Mouse (Mus musculus) layer of hippocampus, postnatal 10 days (tissue): ENCODE measurements around the gene March4. TPM values are rescaled to one million over a fixed set of nuclear protein-coding genes. Genes with fewer than 3 reads are reported as not detected.

Source experiments
- DNase-seq, 2 experiments: peaks; one replicate each; pipeline ENCODE4 v3.0.0; 2021; ENCODE audit warnings: low spot score in 2 of 2
- long read RNA-seq: library from polyadenylated mRNA; stranded (forward); transcript quantifications from one replicate; pipeline ENCODE4 v2.0.0, GENCODE M21; 2023
- total RNA-seq, 2 experiments: library from RNA; stranded (reverse); gene quantifications; 2 replicates each; pipeline ENCODE4 v1.2.3; 2021

Gene March4
- 10 to 100 TPM; 36.0 to 43.5 TPM for total RNA-seq
- long read RNA-seq, full-length matches to known transcripts: 11 of 20 reads
- long read RNA-seq, partial matches to known transcripts: 0 of 20 reads
- long read RNA-seq, other reads (novel, unspliced or antisense): 9 of 20 reads

DNA sequence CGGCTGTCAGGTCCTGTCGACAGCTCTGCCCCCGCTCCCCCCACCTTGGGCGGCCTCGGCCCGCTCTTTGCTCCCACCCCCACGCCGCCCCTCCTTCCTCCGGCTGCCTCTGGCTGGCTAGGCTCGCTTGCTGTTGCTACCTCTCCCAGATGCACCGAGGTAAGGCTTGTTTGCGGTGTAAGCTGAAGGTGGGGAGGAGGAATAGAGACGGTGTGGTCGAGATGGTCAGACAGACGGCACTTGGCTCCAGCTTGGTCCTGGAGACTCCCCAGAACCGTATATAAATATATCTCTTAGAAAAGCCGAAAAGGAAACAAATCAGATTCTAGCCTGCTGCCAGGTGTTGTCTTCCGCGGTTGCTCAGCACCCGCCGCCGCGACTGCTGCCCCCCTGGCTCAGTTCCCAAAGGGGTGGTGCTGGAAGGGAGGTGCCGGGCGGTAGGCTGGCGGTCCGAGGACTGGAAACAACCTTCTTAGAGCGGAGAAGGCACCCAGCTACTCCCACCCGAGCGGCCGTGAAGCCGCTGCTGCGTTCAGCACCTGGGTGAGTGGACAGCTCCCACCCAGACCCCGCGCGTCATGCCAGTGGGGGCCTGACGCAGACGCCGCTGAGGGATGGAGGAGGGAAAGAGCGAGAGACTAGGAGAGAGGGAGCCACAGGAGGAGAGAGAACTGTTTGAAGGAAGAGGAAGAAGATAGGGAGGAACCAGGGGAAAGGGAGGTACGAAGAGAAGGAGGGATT, at the start of gene March4:
March4 (minus strand) TSS at position 320 of the 741 bp plus-strand sequence.
- peak; percentile 79 to 83 for DNase-seq

DNA sequence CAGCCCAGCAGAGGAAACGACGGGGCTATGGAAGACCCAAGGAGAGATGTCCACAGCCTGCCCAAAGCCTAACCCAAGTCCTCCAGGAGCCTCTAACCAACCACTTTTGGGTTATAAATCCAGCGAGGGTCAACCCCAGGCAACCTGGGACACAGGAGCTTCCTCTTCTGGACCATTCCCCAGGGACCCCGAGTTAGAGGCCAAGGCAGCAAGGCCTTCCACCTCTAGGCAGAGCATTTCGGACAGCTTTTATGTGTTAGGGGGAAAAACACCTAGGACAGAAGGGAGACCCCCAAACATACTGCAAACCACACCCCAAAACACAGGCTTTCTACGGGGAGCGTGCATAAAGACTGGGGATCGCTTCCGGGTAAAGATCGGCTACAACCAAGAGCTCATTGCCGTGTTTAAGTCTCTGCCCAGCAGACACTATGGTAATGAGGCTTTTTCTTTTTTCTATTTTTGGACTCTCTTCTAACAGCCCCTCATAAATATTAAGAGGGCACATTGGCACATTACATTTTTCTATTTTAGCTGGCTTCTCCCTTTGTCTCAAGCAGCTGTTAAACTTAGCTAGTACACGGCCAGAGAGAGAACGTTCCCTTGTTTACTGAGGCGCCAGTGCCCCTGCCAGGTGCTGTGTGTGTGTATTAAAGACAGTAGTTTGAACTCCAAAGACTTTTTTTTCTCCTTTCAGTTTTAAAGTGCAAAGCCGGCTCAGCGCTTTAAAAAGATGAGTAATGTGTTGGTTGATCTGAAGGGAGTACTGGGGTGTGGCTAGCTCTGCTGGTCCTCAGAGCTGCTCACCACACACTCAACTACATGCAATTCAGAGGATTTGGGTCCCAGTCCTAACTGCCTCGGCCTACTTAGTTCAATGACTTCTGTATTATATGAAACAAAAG, 49.5 kb upstream of the March4 start:
- DNase-seq: no peak

DNA sequence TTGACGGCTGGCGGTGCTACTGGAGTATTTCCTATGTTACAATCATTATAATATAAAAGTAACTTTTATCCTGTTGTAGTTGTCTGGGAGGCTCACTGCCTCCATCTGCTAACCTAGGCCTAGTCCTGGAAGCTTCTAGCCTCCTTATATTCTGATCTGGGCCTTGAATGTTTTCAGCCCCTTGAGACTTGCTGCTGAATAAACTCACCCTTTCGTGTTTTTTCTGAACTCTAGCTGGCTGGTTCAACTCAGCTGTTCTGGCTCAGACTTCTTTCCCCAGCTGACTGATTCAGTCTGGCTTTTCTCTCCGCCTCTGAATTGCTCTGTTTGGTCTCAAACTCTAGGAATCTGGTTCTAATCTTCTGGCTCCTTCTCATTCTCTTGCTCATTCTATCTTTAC, 47.2 kb upstream of the March4 start:
- no peak for DNase-seq

- peak; percentile 91 to 93 for DNase-seq
Observed at GRCm38 (mm10) chr1:72582947-72583731, 46.4 kb upstream of the March4 start, which contains the start of gene Smarcal1. Gene Smarcal1 (plus strand): TSS chr1:72583251.

GRCm38 (mm10) chr1:72578806-72579205, 42.1 kb upstream of the March4 start:
- DNase-seq: no peak

DNA sequence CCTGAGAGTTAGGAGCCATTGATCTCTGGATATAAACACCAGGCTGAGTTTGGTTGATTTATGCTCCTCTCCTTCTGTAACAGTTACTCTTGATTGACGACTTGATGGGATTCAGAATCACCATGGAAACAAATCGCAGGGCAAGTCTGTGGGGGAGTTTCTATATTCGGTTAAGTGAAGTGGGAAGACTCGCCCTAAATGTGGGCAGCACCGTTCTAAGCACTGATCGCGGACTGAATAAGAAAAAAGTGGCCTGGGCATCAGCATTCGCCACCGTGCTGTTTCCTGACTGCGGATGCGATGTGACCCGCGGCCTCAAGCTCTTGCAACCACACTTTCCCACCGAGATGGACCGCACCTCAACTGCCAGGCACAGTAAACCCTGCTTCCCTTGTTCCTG, 41.6 kb upstream of the March4 start:
- no peak for DNase-seq

- no peak for DNase-seq
Observed at GRCm38 (mm10) chr1:72577481-72577922, 40.8 kb upstream of the March4 start.

- no peak for DNase-seq
Observed at GRCm38 (mm10) chr1:72575121-72575520, 38.4 kb upstream of the March4 start.

- DNase-seq: no peak
Observed at GRCm38 (mm10) chr1:72574608-72575007, 37.9 kb upstream of the March4 start.

DNA sequence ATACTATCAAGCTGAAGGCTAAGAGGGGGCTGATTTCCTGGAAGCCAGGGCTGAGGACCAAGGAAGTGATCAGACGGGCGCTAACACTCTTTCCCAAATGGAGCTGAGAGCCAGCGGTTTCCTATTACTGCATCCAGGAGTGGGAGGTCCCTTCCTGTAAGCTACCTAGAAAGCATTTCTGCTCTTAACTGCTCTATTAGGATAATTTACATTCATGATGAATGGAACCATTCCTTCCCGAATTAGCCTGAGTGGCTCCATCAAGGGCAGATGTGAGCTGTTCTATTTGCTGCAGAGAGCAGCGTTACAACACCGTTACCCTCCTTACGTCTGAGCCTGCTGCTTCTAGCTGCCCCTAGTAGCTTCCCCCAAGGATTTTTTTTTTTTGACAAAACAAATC, 37.3 kb upstream of the March4 start:
- no peak for DNase-seq

DNA sequence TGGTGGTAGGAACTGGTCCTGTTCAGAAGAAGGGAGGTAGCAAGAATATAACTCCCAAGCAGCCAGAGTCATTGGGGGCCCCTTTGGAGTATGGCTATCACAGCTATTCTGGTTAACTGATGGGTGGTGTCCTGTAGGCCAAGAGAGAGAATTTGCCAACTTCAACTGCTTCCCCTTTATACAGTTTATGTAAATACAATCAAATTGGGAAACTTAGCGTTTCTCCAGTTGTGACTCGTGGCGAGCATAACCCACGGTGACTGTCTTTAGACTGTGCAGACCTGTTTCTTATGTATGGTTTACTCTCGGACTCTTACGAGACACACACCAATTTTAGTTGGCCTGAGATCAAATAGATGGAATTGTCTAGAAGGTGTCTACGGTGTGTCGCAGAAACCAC, 32.0 kb upstream of the March4 start:
- no peak for DNase-seq

DNA sequence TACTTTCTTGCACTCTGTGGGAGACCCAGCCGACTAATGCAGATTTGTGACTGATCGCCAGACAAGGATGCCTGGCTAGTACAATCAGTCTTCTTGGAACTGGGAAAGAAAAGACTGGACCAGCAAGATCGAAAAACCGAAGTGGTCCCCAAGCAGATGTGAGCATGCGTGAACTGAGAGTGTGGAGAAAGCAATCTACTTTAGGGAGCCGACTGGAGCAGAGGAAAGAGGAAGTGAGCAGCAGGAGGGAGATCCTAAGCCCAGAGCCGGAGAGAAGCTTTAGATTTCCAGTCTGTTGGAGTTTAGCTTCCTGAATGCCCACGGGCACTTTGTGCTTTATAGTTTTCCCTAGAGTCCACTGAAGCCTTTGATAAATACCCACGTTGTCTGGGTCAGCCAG, 30.3 kb upstream of the March4 start:
- DNase-seq: no peak

- no peak for DNase-seq
Observed at GRCm38 (mm10) chr1:72564334-72564962, 27.7 kb upstream of the March4 start.

GRCm38 (mm10) chr1:72558625-72559024, 21.9 kb upstream of the March4 start:
- DNase-seq: no peak

- no peak for DNase-seq
Observed at GRCm38 (mm10) chr1:72556471-72556870, 19.7 kb upstream of the March4 start.

GRCm38 (mm10) chr1:72550317-72550716, 13.6 kb upstream of the March4 start:
- no peak for DNase-seq

DNA sequence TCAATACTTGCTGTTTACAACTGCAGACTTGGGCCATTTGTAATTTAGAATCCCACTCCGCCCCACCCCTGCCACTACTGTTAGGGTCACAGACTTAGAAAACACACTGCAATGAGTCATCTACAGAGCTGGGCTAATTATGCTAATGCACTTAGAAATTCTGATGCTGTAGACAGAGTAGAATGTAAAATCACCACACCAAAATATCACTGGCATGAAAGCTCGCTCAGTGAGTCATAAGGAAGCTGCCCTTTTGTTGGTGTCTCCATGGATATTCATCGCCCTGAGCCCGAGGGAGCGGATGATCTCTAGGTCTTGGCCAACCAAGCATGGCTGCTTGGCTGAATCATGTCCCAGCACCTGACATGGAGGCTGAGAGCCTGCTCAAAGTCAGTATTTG, 1.5 kb upstream of the March4 start:
- no peak for DNase-seq

DNA sequence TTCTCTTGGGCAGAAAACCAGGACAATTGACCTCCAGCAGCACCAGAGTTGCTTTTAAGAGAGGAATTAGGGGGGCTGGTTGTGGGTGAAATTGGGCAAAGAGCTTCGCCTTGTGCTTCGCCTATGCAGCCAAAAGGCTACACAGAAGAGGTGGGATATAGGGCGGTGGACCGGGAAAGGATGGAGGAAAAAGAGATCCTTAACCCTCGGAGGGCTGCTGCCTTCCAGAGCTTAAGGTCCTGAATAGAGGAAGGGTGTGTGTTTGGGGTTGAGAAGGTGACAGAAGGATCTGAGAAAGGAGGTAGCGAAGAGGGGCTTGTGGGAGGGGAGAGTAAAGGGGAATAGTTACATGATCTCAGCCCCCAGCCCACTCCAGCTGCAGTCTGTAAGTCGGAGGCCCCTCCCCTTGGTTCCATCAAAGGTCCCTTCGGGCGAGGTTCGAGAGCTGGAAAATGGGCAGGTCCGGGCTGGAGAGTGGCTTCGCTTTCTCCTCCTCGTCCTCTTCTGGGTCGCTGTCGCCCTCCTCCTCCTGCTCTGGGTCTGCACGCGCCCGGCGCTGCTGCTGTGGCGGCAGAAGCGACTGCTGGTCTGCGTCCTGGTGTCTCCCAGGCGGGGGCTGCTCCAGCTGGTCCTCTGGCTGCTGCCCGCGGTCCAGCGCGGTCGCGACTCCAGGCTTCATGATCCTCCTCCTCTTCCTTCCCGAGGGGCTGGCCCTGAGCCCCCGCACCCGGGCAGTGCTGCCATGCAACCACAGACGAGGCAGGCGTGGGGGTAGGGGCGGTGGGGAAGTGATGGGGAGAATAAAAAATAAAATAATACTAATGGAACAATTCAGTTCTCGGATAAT, 782 bp downstream of the March4 start:
- DNase-seq: peak; percentile 54 to 61

DNA sequence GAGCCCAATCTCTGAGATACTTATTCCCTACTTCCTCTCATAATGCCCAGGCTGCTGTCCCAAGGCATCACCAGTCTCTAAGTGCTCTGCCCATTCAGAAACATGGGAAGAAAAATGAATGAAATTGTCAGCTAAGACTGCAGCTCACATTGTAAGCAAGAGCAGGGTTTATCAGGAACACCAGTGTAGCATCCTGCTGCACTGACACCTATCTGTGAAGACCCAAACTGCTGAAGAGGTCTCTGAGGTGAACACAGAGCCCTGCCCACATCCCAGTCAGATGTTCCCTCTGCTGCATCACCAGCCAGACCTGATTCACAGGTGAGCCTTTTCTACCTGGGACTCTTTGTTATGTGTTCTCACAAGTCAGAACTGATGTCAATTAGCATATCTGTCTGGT, 3.3 kb downstream of the March4 start:
- no peak for DNase-seq

DNA sequence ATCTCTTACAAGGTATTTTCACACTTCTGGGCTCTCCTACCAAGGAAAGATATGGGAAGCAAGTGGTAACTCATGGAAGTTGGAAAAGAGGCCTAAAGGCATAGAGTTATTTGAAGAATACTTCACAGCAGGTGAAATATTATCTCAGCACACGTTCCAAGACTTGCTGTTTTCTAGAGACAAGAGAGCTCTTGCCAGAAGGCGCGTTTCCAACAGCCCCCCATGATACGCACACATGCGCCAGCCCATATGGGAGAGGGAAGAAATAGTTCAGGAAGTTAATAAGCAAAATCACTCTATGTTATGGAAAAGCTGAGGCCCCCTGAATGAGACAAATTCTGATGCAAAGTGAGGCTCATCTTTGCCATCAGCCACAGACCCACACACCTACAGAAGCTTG, 3.8 kb downstream of the March4 start:
- DNase-seq: no peak
